Mouse (Mus musculus) thymus, adult 18-20 months (tissue): ENCODE results near the gene Olfr1475.
"Not testable (repeated sequence)": the region's sequence is repeated elsewhere in the genome, so short reads cannot be mapped to it uniquely, and the experiment has no call there.

Experiments
- DNase-seq, 2 experiments: peaks; one replicate each; pipeline ENCODE4 v3.0.0; 2022; ENCODE audit warnings: mixed read lengths in 2 of 2

Gene Olfr1475

GRCm38 (mm10) chr19:13480096-13480495 lies at the start of gene Olfr1475:
Gene Olfr1475 (minus strand): TSS chr19:13480196.
- DNase-seq = no peak

GRCm38 (mm10) chr19:13527613-13528012 lies 47.6 kb upstream of the Olfr1475 start, which contains the start of gene Olfr1480:
Gene Olfr1480 (plus strand): TSS chr19:13527913.
- DNase-seq = no peak

GRCm38 (mm10) chr19:13500246-13500645 lies 20.2 kb upstream of the Olfr1475 start, which contains the start of gene Olfr1477:
Gene Olfr1477 (plus strand): TSS chr19:13500546.
- no peak for DNase-seq

GRCm38 (mm10) chr19:13469265-13469664 lies 10.7 kb downstream of the Olfr1475 start, which contains the start of gene Olfr1474:
Gene Olfr1474 (plus strand): TSS chr19:13469565.
- not testable (repeated sequence) for DNase-seq

- no peak for DNase-seq
These were observed 24.0 kb downstream of the Olfr1475 start, which contains the start of gene Olfr1472 for GRCm38 (mm10) chr19:13455986-13456385. Gene Olfr1472 (minus strand): TSS chr19:13456086.

GRCm38 (mm10) chr19:13443109-13443508 lies 36.9 kb downstream of the Olfr1475 start, which contains the start of gene Olfr1471:
Gene Olfr1471 (plus strand): TSS chr19:13443409.
- DNase-seq = not testable (repeated sequence)
